Mouse (Mus musculus): ENCODE results near the gene 4930447C04Rik. TPM values are rescaled to one million over a fixed set of nuclear protein-coding genes. Genes with fewer than 3 reads are reported as not detected.

Gene 4930447C04Rik
- polyA plus RNA-seq, 1 experiment from 2014 or later: 5.8 TPM

- H3K9ac ChIP-seq (replicated peaks): no peak overlapping the region
- H3K27ac ChIP-seq: no peak overlapping the region
- no peak overlapping the region for H3K4me2 ChIP-seq
- H3K4me3 ChIP-seq (replicated peaks): no peak overlapping the region
- peaks cover 97% of the 10 kb centered on the region for H3K27me3 ChIP-seq
- peaks cover 29% of the 10 kb centered on the region for H3K4me1 ChIP-seq (replicated peaks)
- 14% methylated on average over 6 of the region's 6 CpGs for WGBS
- ATAC-seq (ENCODE audit: insufficient number of reproducible peaks, insufficient read depth, low FRiP score, low TSS enrichment, low read depth): no peak
- H3K36me3 ChIP-seq: no peaks in the 10 kb centered on the region
- no peaks in the 10 kb centered on the region for H3K9me3 ChIP-seq
Measured at GRCm38 (mm10) chr12:72942171-72942570, 1.6 kb upstream of the 4930447C04Rik start.

- Histone ChIP-seq H3K4me1 (replicated peaks) (peaks cover 29% of the 10 kb centered on the region), H3K4me2 (no peak overlapping the region), H3K27ac (no peak overlapping the region), H3K4me3 (replicated peaks) (no peak overlapping the region), H3K36me3 (no peaks in the 10 kb centered on the region), H3K9ac (replicated peaks) (no peak overlapping the region), H3K27me3 (peaks cover 97% of the 10 kb centered on the region), H3K9me3 (no peaks in the 10 kb centered on the region)
- ATAC-seq (ENCODE audit: insufficient number of reproducible peaks, insufficient read depth, low FRiP score, low TSS enrichment, low read depth): no peak
- WGBS: 1% methylated on average over 32 of the region's 32 CpGs
Measured at GRCm38 (mm10) chr12:72941398-72942051, 951 bp upstream of the 4930447C04Rik start.

DNA sequence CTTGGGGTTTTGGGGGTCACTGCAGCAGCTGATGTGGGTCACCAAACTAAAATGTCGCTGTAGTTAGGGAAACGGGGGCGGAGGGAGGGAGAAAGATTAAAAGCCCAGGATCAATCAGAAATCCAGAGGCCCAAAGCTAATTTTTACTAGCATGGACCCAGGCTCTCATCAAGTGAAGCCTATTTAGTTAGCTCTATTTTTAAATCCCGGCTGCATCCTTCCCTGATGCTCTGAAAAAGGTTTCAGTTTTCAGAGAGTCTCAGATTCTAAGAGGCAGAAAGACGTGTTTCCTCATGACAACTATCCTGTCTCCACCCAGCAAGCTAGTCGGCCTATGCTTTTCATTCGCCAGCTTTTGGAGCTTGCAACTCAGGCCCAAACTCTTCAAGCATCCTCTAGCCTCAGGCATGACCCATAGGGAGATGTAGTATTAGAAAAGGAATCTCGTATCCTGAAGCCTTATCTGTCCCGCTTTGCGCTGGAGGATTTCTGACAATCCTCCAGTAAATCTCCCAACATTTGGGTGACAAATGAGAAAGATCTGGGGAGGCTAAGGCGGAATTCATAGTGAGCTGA lies 336 bp upstream of the 4930447C04Rik start:
- Histone ChIP-seq H3K4me1 (replicated peaks) (peaks cover 29% of the 10 kb centered on the region), H3K4me2 (no peak overlapping the region), H3K4me3 (replicated peaks) (no peak overlapping the region), H3K36me3 (no peaks in the 10 kb centered on the region), H3K27ac (no peak overlapping the region), H3K27me3 (peaks cover 96% of the 10 kb centered on the region), H3K9me3 (no peaks in the 10 kb centered on the region), H3K9ac (replicated peaks) (no peak overlapping the region)
- no peak for ATAC-seq (ENCODE audit: insufficient number of reproducible peaks, insufficient read depth, low FRiP score, low TSS enrichment, low read depth)
- WGBS: 3% methylated on average over 11 of the region's 11 CpGs

DNA sequence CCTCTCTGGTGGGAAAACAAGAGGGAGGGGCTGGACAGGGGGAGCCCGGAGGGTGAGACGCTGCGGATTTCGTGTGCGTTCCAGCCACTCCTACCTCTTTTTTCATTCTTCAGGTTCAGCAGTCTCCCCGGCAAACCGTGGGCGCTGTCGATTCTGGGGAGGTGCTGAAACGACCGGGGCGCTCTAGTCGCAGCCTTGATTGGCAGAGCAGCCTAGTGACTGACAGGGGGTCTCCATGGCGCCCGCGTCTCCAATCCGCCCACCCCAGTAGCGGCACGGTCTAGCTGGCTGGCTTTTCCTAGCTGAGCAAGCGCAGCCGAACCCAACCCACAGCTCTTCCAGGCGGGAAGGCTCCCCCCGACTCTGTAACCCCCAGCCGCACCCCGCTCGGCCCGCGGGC lies 958 bp downstream of the 4930447C04Rik start, which contains the start of gene Six6:
TSS of gene Six6 (plus strand) at position 277 of the 400 bp plus-strand sequence.
- Histone ChIP-seq H3K36me3 (no peaks in the 10 kb centered on the region), H3K27me3 (peaks cover 90% of the 10 kb centered on the region), H3K4me1 (replicated peaks) (peaks cover 17% of the 10 kb centered on the region), H3K9ac (replicated peaks) (no peak within 1 kb of the TSS), H3K4me3 (replicated peaks) (peak within 1 kb of the TSS; percentile 31), H3K27ac (no peak within 1 kb of the TSS), H3K9me3 (no peaks in the 10 kb centered on the region), H3K4me2 (peak within 1 kb of the TSS; percentile 51)
- 0 out of 2 replicates have a peak, but pooled peaks have one; percentile 42 for ATAC-seq (ENCODE audit: insufficient number of reproducible peaks, insufficient read depth, low FRiP score, low TSS enrichment, low read depth)
- under 1% methylated on average over 28 of the region's 28 CpGs for WGBS

GRCm38 (mm10) chr12:72938600-72939490 lies 1.7 kb downstream of the 4930447C04Rik start:
- Histone ChIP-seq H3K36me3 (no peaks in the 10 kb centered on the region), H3K9me3 (no peaks in the 10 kb centered on the region), H3K27ac (no peak overlapping the region), H3K4me2 (peak overlapping the region; percentile 51), H3K27me3 (peaks cover 87% of the 10 kb centered on the region), H3K9ac (replicated peaks) (no peak overlapping the region), H3K4me3 (replicated peaks) (peak overlapping the region; percentile 31; the same call in 1 of the 2 replicates), H3K4me1 (replicated peaks) (peaks cover 17% of the 10 kb centered on the region)
- 4% methylated on average over 14 of the region's 14 CpGs for WGBS
- ATAC-seq (ENCODE audit: insufficient number of reproducible peaks, insufficient read depth, low FRiP score, low TSS enrichment, low read depth): no peak

GRCm38 (mm10) chr12:72938176-72938575 lies 2.4 kb downstream of the 4930447C04Rik start:
- no peak for ATAC-seq (ENCODE audit: insufficient number of reproducible peaks, insufficient read depth, low FRiP score, low TSS enrichment, low read depth)
- Histone ChIP-seq H3K9me3 (no peaks in the 10 kb centered on the region), H3K27me3 (peaks cover 82% of the 10 kb centered on the region), H3K4me1 (replicated peaks) (peaks cover 17% of the 10 kb centered on the region), H3K27ac (no peak overlapping the region), H3K4me2 (no peak overlapping the region), H3K36me3 (no peaks in the 10 kb centered on the region), H3K4me3 (replicated peaks) (no peak overlapping the region), H3K9ac (replicated peaks) (no peak overlapping the region)
- WGBS: 4% methylated on average over 11 of the region's 13 CpGs

DNA sequence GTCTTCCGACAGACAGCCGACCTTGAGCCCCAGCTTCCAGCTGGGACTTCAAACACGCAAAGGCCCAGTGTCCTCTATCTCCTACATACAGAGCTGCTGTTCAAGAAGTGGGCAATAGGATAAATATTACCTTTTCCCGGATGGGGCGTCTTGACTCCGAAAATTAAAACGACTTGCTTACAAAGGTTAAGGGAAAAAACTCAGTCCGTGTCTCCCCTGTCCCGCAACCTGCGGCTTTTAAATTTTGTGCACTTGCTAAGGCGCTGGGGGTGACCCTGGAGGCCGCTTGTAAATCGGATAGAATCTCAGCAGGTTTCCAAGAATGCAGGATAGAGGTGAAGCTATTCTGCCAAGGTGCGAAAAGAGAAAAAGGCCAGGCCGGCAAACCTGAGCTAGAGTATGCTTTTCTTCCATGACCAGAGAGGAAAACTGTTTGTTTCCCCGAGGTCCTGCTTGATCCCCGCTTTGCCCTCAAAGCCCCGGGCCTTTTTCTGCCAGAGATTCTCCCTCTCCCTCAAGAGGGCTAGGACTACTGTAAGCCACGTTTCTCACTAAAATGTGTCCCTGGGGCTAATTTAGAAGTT lies 2.9 kb downstream of the 4930447C04Rik start:
- no peak overlapping the region for H3K4me2 ChIP-seq
- no peak overlapping the region for H3K27ac ChIP-seq
- no peaks in the 10 kb centered on the region for H3K36me3 ChIP-seq
- H3K4me1 ChIP-seq (replicated peaks): peaks cover 17% of the 10 kb centered on the region
- H3K27me3 ChIP-seq: peaks cover 78% of the 10 kb centered on the region
- no peak for ATAC-seq (ENCODE audit: insufficient number of reproducible peaks, insufficient read depth, low FRiP score, low TSS enrichment, low read depth)
- no peak overlapping the region for H3K4me3 ChIP-seq (replicated peaks)
- H3K9ac ChIP-seq (replicated peaks): no peak overlapping the region
- WGBS: 2% methylated on average over 19 of the region's 19 CpGs
- H3K9me3 ChIP-seq: no peaks in the 10 kb centered on the region

GRCm38 (mm10) chr12:72936751-72937150 lies 3.8 kb downstream of the 4930447C04Rik start:
- H3K4me1 ChIP-seq (replicated peaks): peaks cover 17% of the 10 kb centered on the region

GRCm38 (mm10) chr12:72917159-72917993 lies 23.2 kb downstream of the 4930447C04Rik start:
- ATAC-seq (ENCODE audit: insufficient number of reproducible peaks, insufficient read depth, low FRiP score, low TSS enrichment, low read depth): no peak
- 0 out of 2 replicates have a peak overlapping the region, but pooled peaks have one; percentile 17 for H3K27ac ChIP-seq
- H3K36me3 ChIP-seq: no peaks in the 10 kb centered on the region
- peaks cover 8% of the 10 kb centered on the region; the same call in 1 of the 2 replicates for H3K27me3 ChIP-seq
- peak overlapping the region; percentile 66 for H3K9ac ChIP-seq (replicated peaks)
- H3K4me2 ChIP-seq: peak overlapping the region; percentile 68
- H3K4me3 ChIP-seq (replicated peaks): peak overlapping the region; percentile 45
- H3K9me3 ChIP-seq: peaks cover 5% of the 10 kb centered on the region; the same call in 1 of the 2 replicates
- H3K4me1 ChIP-seq (replicated peaks): 0 out of 2 replicates have a peak, but pooled peaks cover 7% of the 10 kb centered on the region
- 17% methylated on average over 47 of the region's 48 CpGs for WGBS

More at GRCm38 (mm10) chr12:72936751-72937150, 3.8 kb downstream of the 4930447C04Rik start:
- Histone ChIP-seq H3K4me2 (no peak overlapping the region), H3K36me3 (no peaks in the 10 kb centered on the region), H3K9ac (replicated peaks) (no peak overlapping the region), H3K4me3 (replicated peaks) (no peak overlapping the region), H3K27ac (no peak overlapping the region), H3K27me3 (peaks cover 69% of the 10 kb centered on the region), H3K9me3 (no peaks in the 10 kb centered on the region)
- 37% methylated on average over 8 of the region's 8 CpGs for WGBS
- no peak for ATAC-seq (ENCODE audit: insufficient number of reproducible peaks, insufficient read depth, low FRiP score, low TSS enrichment, low read depth)

- WGBS: 3% methylated on average over 19 of the region's 19 CpGs
- Histone ChIP-seq H3K4me1 (replicated peaks) (peaks cover 10% of the 10 kb centered on the region), H3K4me3 (replicated peaks) (peak overlapping the region; percentile 19), H3K9ac (replicated peaks) (no peak overlapping the region), H3K27ac (no peak overlapping the region), H3K36me3 (no peaks in the 10 kb centered on the region), H3K9me3 (peaks cover 3% of the 10 kb centered on the region; the same call in 1 of the 2 replicates), H3K27me3 (peaks cover 63% of the 10 kb centered on the region), H3K4me2 (peak overlapping the region; percentile 50)
- ATAC-seq (ENCODE audit: insufficient number of reproducible peaks, insufficient read depth, low FRiP score, low TSS enrichment, low read depth): no peak
Measured at GRCm38 (mm10) chr12:72854377-72855032, 86.1 kb downstream of the 4930447C04Rik start.
